Mouse (Mus musculus) regulatory T cell (primary cell): ENCODE measurements around the gene Cdc14a.

Experiments used
- in situ Hi-C: fragments of 300-600 bp; cut with MboI, MseI; formaldehyde crosslinking; loops from one replicate; pipeline ENCODE4 v1.15.1; 2025; ENCODE audit warnings: high pct_unique_total_duplicates

Gene Cdc14a

DNA sequence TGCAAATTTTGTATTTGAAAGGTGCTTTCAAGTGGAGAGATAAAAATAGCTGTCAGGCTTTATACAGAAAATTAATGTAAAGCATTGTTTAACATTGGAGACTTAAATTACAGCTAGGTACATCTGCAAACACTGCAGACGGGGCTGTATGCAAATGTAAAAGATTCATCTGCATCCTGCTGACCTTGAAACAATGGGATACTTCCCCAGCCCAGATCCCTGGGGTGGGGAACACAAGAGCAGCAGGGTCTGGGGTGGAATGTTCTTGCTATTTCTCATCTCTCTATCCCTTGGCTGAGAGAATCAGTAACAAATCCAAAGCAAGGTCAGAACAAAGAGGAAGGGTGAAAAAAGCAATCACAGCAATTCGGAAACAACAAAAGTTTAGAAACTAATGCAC, 139.8 kb downstream of the Cdc14a start:
- in situ Hi-C loops: no loop called here

DNA sequence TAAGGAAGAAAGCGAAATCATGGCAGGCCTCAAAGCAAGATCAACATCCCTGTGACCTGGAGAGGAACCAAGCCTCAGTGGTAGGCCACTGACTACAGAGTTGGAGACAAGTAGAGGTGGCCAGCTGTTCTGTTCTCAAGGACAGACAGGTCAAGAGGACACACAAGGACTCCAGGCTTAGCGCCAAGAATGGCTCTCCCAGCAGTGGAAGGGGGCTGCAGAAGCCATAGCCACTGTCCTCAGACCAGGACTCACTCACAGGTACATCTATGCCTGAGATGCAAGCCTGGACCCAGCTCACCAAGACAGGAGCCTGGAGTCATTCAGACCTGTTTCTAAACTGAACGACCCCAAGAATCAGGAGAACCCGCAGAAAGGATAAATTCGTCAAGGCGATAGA, 142.2 kb downstream of the Cdc14a start:
- in situ Hi-C loops: no loop called here

DNA sequence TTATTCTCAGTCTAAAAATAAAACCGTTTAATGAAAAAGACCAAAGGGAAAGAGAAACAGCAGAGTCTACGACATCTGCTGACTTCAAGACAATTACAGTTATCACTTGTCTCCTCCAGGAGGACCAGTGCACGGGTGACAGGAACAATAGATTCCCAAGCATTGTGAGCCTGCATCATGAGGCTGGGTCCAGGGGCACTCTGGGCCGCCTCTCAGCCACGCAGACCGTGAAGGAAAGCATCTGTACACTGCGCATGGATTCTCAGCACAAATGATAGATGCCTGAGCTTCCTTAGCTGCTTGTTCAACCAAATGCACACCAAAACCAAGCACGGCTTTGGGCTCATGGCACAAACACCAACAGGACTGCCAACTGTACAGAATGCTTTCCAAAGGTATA, 146.7 kb downstream of the Cdc14a start:
- in situ Hi-C loops: no loop called here

DNA sequence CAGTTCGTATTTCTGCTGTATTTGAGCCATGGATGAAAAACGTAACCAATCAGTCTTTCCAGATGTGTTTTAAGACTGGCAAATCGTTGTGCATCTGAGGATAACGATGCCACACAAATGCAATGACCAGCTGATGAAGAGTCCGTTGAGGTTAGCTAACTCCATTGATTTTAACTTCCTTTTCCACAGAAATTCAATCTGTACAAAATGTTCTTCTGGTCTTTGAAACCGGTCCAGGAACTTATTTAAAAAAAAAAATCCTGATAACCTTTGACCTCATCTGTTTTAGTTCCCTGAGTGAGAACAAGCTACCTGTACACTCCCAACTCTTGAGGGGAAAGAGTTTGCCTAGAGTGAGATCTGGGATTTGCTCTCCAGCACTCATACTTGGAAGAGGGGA, 152.2 kb downstream of the Cdc14a start:
- in situ Hi-C loops: no loop called here

DNA sequence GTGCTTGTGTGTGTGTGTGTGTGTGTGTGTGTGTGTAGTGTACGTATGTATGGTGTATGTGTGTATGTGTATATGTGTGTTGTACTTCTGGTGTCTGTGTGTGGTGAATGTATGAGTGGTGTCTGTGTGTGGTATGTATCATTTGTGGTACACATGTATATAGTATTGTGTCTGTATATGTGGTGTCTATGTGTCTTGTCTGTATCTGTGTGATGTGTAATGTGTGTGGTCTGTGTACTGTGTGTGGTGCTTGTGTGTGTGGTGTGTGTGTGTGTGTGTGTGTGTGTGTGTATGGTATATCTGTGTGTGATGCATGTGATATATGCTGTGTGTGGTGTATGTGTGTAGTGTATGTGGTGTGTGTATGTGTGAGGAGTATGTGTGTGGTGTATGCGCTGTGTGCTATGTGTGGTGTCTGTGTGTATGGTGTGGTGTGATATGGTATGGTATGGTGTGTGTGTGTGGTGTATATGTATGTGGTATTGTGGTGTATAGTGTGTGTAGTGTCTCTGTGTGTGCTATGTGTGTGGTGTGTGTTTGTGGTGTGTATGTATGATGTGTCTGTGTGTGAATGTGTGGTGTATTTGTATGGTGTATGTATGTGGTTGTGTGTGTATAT, 156.7 kb downstream of the Cdc14a start:
- in situ Hi-C loops: no loop called here

DNA sequence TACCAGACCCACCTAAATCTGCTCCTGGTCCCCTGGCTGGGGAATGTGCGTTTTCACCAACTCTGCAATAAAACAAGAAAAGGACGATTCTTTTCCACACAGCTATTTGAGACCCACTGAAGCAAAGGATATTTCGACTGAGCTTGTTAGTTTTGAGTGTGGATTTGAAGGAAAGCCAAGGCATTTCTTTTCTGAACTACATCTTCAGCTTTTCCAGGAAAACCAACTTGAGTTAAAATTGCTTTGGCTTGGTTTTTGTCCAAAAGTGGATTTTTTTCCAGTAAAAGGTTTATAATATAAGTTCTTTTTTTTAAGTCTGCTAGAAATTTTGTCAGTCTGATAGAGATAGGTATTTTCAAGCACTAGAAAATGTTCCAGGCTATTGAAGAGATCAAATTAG, 157.5 kb downstream of the Cdc14a start:
- in situ Hi-C loops: no loop called here

DNA sequence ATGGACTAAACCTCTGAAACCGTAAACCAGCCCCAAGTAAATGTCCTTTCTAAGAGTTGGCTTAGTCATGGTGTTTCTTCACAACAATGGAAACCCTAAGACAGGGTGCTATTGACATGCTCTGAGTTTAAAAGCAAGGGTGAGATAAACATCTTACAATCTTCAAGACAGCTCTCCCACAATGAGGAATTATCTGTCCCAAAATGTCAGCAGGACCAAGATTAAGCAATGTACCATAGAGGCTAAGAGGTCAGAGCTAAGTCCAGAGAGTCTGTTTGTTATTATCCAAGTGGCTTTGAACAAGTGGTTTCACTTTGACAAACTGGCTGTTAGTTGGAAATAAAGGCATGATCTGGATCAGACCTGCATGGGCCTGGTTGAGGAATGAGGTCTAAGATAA, 159.9 kb downstream of the Cdc14a start:
- in situ Hi-C loops: no loop called here

DNA sequence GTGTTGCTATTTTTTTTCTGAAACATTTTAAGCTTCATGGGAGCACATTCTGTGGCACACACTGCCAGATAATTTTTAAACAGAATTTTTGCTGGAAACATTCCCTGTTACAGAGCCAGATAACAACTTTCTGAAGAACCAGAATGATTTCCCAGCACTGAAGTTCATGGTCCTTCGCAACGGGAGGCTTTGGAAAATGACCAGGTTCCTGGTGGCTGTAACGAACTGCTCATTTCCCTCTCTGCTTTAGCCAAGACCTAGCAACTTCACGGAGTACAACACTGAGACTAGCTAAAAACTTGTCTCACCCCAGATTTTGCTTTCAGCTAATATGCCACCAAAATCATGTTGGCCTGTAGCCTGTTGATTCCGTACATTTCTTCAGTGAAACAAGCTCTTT, 160.8 kb downstream of the Cdc14a start:
- in situ Hi-C loops: no loop called here

DNA sequence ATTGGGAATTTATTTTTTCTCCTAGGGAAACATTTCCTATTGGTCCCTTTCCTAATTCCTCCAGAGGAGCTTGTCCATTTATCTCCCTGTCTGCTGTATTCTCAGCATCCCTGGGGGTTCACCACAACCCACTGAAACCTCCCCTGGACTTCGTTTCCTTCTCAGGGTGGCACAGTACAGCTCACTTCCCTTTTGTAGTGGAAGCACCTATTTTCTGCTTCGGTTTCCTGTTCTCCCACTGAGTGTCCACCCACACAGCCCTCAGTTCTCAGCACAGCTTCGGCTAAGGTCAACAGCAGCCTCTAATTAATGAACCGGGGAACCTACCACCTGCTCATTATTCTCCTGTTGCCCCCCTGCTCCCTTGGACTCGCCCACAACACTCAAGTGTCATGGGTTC, 167.7 kb downstream of the Cdc14a start:
- in situ Hi-C loops: no loop called here

DNA sequence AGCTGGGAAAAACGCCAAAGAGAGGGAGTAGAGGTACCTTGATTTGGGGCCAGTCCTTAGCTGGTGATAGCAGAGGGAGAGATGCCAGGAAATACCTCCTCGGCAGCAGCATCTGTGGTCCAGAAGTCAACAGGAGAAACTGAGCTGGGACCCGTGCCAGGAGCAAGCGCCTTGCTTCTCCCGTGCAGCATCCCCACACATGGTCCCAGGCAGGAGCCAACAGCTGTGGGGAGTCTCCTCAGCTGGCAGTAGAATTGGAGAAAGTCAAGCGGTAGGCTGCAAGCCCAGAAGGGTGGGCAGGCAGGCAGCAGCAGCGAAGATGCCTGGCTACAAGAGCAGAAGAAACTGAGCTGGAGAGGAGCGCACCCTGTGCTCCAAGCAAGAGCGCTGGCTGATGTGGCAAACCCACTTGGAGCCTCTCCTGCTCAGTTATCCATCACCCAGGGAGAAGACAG, 170.7 kb downstream of the Cdc14a start, which contains the start of gene Gpr88:
TSS of gene Gpr88 (minus strand) at position 427 of the 455 bp plus-strand sequence.
- in situ Hi-C loops: no loop called here

DNA sequence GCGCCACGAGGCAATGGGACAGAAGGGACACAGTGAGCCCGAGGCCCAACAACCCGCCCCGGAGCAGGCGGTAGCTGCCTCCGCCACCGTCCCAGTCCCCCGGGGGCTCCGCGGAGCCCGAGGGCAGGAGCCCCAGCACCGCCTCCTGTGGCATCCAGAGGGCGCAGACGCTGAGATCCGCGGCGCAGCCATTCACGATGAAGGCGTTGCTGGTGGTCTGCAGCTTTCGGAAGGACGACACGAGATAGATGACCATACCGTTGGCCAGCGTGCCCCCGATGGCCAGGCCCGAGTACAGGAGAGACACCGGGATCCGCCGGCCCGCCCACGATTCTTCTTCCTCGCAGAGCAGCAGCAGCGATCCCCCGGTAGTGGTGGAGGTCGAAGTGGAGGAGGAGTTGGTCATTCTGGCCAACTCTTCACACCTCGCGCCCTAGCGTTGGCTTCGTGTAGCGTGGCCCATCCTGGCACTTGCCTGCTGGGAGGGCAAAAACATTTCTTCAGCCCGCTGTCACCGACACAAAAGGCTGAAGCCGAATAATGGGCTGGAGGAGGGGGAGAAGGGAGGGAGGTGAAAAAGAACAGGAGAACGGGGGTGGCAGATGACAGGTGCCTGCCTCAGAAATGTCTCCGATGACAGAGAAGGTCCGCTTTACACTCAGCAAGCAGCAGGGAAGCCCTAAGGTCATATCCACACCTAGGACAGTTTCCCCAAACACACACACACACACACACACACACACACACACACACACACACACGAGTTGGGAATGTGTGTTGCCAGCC, 171.4 kb downstream of the Cdc14a start:
- in situ Hi-C loops: no loop called here

DNA sequence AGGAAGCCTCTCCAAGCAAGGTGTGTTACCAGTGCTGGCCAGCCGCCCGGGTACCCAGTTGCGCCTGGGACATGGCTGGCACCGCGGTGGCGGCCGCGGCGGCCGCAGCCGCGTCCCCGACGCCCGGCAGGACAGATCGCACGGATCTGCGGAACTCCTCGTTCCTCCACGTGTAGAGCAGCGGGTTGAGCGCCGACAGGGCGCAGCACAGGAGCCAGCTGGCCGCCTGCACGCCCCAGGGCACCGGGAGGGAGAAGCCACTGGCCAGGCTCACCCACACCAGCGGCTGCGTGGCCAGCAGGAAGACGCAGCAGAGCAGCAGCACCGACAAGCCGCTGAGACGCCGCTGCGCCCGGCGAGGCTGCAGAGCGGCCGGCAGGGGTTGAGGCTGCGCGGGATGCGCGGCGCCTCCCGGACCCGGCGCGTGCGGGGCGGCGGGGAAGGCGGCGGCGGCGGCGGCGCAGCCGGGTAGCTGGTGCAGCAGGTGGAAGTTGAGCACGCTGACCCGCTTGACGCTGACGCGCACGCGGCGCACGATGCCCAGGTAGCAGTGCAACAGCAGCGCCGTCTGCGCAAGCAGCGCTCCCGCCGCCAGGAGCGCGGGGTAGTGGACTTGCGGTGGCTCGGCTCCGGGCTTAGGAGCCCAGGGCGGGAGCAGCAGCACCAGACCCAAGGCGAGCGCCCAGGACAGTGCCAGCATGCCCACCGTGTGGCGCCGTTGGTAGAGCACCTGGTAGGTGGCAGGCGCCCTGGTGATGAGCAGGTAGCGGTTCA, 172.2 kb downstream of the Cdc14a start:
- in situ Hi-C loops: no loop called here

DNA sequence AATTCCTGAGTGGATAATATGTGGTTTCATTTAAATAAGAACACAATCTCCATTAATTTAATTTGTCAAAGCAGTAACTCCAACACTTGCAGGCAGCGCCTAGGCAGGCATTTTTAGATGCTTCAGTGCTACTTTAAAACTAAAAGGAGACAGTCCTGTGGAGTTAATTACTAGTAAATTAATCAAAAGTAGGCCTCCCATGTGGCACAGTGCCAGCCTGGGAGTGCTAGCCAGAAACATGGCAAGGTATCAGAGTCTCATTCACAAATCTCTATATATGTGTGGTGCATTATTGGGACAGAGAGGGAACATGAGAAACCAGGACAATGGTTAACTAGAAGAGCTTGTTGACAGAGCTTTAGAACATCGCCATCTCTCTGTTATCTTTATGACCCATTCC, 174.8 kb downstream of the Cdc14a start:
- in situ Hi-C loops: loop anchor here (10.0 kb wide), 1 partner anchor 204 kb away; no protein-coding TSS in a partner anchor

DNA sequence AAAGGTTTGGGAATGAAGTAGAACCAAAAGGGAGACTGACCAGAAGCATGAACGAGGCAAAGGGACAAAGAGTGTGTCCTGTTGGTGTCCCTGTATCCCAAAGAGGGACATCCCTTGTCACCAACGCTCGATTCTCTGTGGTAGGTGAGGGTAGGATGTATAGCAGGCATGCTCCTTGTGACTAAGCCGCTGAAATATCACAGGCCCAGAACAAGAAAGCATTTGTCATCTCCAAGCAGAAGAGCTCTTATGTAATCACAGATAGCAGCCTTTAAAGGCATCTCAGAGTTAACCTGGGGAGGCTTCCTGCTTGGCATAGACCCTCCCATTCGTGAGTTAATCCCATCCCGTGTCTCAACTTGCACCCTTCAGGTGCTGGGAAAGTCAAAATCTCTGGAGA, 179.4 kb downstream of the Cdc14a start:
- in situ Hi-C loops: loop anchor here (10.0 kb wide), 1 partner anchor 200 kb away; no protein-coding TSS in a partner anchor

DNA sequence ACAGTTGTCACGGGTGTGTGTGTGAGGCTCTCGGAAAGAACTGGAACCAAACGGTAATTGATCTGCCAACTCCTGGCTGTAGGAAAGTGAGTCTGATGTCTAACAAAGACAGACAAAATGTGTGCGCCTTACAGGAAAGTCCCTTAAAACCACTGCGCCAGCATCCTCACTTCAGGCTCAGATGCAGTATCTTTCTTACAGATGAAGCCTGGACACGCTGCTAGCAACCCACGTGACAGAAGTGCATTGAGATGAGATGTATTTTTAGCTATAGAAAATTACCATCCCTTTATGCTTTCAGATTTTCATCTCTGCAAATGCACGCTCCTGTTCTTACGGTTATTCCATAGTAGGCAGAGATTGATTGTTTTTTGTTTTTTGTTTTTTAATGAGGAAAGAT, 181.1 kb downstream of the Cdc14a start:
- in situ Hi-C loops: loop anchor here (10.0 kb wide), 1 partner anchor 198 kb away; no protein-coding TSS in a partner anchor

DNA sequence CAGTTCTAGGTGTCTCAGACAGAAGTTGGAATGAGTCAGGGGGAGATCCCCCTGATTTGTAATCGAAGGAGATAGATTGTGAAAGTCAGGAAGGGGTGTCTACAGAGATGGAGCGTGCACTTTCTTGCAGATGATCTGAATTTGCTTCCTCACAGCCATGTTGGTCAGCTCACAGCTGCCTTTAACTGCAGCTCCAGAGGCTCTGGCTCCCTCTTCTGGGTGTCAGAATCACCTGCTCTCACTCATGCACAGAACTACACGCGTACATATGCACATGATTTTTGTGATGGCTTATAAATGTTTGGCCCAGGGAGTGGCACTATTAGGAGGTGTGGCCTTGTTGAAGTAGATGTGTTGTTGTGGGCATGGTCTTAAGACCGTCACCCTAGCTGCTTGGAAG, 186.3 kb downstream of the Cdc14a start:
- in situ Hi-C loops: no loop called here

DNA sequence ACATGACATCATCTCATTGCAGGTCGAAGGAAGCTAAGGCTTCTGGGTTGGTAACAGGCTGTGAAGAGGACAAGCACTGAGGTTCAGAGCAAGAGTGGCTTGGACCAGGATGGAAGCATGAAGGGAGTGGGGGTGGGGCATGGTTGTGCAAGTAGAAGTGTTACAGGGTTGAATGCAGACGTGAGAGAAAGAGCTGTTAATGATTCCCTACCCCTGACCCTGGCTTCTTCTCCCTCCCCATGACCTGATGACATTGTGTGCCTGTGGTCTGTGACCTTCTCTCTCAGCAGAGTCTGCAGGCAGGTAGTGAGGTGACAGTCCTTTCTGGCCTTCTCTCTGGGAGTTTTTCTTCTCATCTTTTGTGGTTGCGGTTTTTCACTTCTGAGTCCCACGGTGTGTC, 187.0 kb downstream of the Cdc14a start:
- in situ Hi-C loops: no loop called here

DNA sequence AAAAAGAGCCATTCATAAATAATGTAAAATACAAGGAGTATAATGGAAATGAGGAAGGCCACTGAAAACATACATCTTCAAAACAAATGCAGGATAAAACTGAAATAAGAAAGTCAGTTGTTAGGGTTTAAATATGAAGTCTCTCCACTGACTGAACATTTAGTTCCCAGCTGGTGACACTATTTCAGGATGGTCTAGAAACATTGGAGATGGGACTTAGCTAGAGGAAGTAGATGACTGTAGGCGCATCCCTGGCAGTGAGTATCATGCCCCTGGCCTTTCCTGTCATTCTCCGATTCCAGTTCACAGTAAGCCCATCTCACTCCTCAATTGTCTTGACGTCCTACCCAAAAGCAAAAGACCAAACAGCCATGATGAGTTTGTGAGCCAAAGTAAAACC, 190.3 kb downstream of the Cdc14a start:
- in situ Hi-C loops: no loop called here

DNA sequence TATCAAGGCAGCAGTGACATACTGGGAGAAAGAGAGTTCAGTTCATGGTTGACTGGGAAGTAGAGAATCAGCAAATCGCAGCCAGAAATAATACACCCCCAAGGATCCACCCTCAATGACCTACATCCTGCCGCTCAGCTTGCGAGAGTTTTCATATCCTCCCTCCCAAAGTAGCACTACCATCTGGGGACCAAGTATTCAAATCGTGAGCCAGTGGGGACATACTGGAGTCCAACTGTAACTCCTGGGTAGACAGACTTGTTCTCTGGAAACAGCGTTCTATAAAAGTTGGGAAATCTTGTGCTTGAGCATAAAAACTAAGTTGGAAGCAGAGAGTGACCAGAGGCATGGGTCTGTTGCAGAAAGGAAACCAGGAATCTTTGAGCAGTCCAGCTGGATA, 191.1 kb downstream of the Cdc14a start:
- in situ Hi-C loops: no loop called here

DNA sequence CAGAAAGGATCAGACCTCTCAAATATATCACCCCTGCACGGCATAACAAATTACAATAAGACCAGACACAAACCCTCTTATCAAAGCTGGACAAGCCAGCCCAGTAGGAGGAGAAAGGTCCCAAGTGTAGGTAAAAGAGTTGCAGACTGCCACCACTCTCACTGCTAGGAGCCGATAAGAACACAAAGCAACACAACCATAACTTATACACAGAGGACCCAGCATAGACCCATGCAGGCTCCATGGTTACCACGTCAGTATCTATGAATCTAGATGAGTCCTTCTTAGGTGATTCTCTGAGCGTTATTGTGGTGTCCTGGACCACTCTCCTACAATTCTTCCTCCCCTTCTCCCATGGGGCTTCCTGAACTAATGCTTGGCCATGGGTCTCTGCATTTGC, 194.5 kb downstream of the Cdc14a start:
- in situ Hi-C loops: no loop called here

DNA sequence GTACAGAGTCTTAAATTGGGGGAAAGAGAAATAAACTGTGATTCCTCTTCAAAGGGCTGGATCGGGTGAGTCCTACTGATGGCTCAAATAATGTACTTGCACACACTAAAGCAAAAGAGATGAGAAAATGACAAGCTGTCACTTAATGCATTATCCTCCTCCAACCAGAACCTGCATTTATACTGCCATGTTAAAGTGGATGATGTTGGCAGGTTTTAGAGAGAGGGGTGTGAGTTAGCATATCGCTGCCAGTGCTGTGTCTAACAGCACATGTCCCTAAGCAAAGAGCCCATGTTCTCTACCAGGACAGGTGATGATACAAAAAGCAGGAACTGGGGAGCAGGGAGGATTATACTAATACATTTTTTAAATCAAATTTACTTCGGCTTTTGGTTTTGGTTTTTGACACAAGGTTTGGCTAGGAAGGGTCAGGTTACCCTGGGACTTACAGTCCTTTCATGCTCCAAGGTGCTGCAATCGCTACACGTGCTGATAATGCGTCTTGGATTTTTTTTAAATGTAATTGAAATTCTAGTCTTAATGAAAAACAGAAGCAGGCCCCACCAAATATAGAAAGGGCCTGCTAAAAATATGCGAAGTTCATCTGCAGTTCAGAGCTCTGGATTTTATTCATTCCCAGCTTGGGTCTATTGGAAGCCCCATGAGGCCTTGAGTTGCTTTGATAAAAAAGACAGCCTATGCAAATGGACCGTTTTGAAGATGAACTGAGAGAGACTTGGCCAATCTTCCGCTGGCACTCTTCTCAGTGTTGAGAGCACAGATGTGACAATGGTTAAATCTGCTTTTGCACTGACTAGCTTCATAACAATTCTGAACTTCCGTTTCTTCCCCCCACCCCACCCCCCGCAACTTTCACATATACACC, 195.2 kb downstream of the Cdc14a start:
- in situ Hi-C loops: no loop called here
